8 mouse cellular contexts compared by ENCODE assay signal in the genomic region with DNA sequence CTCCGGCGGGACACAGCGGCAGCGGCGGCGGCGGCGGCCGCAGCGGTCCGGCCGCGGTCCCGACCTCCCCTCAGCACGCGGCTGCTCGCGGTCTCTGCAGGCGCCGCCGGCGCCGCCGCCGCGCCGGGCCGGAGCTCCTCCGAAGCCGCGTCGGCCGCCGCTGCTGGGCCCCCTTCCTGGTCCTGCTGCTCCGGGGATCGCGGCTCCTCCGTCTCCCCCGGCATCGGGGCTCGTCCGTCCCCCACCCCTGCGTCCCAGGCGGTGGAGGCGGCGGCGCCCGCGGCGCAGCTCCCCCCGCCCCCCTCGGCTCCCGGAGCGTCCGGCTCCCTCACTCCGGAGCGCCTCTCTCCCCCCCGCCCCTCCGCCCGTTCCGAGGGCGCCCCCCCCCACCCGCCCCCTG. TPM values are rescaled to one million over a fixed set of nuclear protein-coding genes. Genes with fewer than 3 reads are reported as not detected.
DNase-seq lines count a peak whose midpoint lies in the region; ATAC-seq and TF ChIP-seq lines count a peak whose summit lies in the region.

No protein-coding gene starts in this region.

- no peak for DNase-seq in gastrocnemius, adult 2 months
- DNase-seq in gastrocnemius, adult 18-20 months (ENCODE audit: low spot score): no peak
- no peak for DNase-seq in spleen, adult 2 months (ENCODE audit: low read depth in 1 of 2, low spot score in 2 of 2)
- DNase-seq in spleen, postnatal 4 days (ENCODE audit: low spot score in 2 of 2): no peak
- DNase-seq in frontal cortex, adult 2 months (ENCODE audit: extremely low spot score in 1 of 2, low spot score in 1 of 2): no peak

- H3K4me2 ChIP-seq in limb, embryonic 13.5 days (replicated peaks): peak overlapping the region; percentile 67
- H3K4me2 ChIP-seq in stomach, embryonic 15.5 days: peak overlapping the region; percentile 51

- H3K27ac ChIP-seq in gastrocnemius, adult 2 months: peak overlapping the region; percentile 99
- peak overlapping the region; percentile 98 for H3K27ac ChIP-seq in spleen, adult 2 months (ENCODE audit: insufficient read depth, low read length)
- peak overlapping the region; percentile 100 for H3K27ac ChIP-seq in limb, embryonic 13.5 days
- H3K27ac ChIP-seq in stomach, embryonic 15.5 days: peak overlapping the region; percentile 100

- ATAC-seq in limb, embryonic 13.5 days (ENCODE audit: low FRiP score, low read depth): peak; percentile 18
- ATAC-seq in stomach, embryonic 15.5 days (ENCODE audit: insufficient read depth, low FRiP score, low read depth): no peak
- ATAC-seq in inflammation-experienced regulatory T-cells, adult 6 months: no peak

- peak overlapping the region; percentile 97 for H3K4me3 ChIP-seq in gastrocnemius, adult 2 months
- peak overlapping the region; percentile 95 for H3K4me3 ChIP-seq in spleen, adult 2 months (ENCODE audit: extremely low read depth, insufficient read depth, insufficient read length)
- peak overlapping the region; percentile 92 for H3K4me3 ChIP-seq in limb, embryonic 13.5 days
- H3K4me3 ChIP-seq in stomach, embryonic 15.5 days (replicated peaks): peak overlapping the region; percentile 96

- WGBS in spleen, adult 2 months: under 1% methylated on average over 37 of the region's 63 CpGs
- WGBS in limb, embryonic 13.5 days: under 1% methylated on average over 36 of the region's 63 CpGs
- WGBS in stomach, embryonic 15.5 days: under 1% methylated on average over 39 of the region's 63 CpGs

- TF ChIP-seq CTCF in gastrocnemius, adult 2 months (IDR thresholded peaks at IDR 0.05): no peak
- TF ChIP-seq CTCF in spleen, adult 2 months (IDR thresholded peaks at IDR 0.05; ENCODE audit: extremely low read depth, insufficient read depth, insufficient read length, insufficient replicate concordance): no peak

- no peaks in the 10 kb centered on the region for H3K27me3 ChIP-seq in spleen, adult 2 months (ENCODE audit: control insufficient read depth, insufficient read depth, low read length)
- no peaks in the 10 kb centered on the region for H3K27me3 ChIP-seq in limb, embryonic 13.5 days
- no peaks in the 10 kb centered on the region for H3K27me3 ChIP-seq in stomach, embryonic 15.5 days (replicated peaks)

- no peak for TF ChIP-seq POLR2A in spleen, adult 2 months (IDR thresholded peaks at IDR 0.05; ENCODE audit: low read depth, low read length)

- peak overlapping the region; percentile 98 for H3K9ac ChIP-seq in limb, embryonic 13.5 days
- peak overlapping the region; percentile 97 for H3K9ac ChIP-seq in stomach, embryonic 15.5 days

- no peaks in the 10 kb centered on the region for H3K36me3 ChIP-seq in spleen, adult 2 months (ENCODE audit: control insufficient read depth, insufficient read depth, low read length)
- no peaks in the 10 kb centered on the region for H3K36me3 ChIP-seq in limb, embryonic 13.5 days
- no peaks in the 10 kb centered on the region for H3K36me3 ChIP-seq in stomach, embryonic 15.5 days

- peaks cover 2% of the 10 kb centered on the region for H3K4me1 ChIP-seq in spleen, adult 2 months (ENCODE audit: control insufficient read depth, insufficient read depth, insufficient read length)
- peaks cover 10% of the 10 kb centered on the region; the same call in 1 of the 2 replicates for H3K4me1 ChIP-seq in limb, embryonic 13.5 days
- H3K4me1 ChIP-seq in stomach, embryonic 15.5 days: no peaks in the 10 kb centered on the region

- intact Hi-C loops in gastrocnemius, adult 2 months (cut with DNase I): loop anchor here (5.0 to 10.0 kb wide), 3 partner anchors 73 to 783 kb away; partner anchors contain the start of gene Gm4952

- no peaks in the 10 kb centered on the region for H3K9me3 ChIP-seq in limb, embryonic 13.5 days
- H3K9me3 ChIP-seq in stomach, embryonic 15.5 days: no peaks in the 10 kb centered on the region

RNA-seq across cellular contexts. Expression of gene Zfp91, which starts 0.8 kb away (rescaled TPM):
- 100 to 1,000 TPM; 135 to 138 TPM for total RNA-seq in gastrocnemius, adult 2 months (2021)
- total RNA-seq in gastrocnemius, adult 18-20 months (2021): 100 to 1,000 TPM; 131 to 144 TPM
- polyA plus RNA-seq in spleen, adult 2 months (2012; rRNA removed): 7.2 and 7.5 TPM in 2 replicates
- 13.5 and 13.8 TPM in 2 replicates for polyA plus RNA-seq in limb, embryonic 13.5 days (2015; fragmentation: Nextera tagmentation; extraction: Ambion mirVana)
- 13.9 and 14.5 TPM in 2 replicates for polyA plus RNA-seq in stomach, embryonic 15.5 days (2015; fragmentation: Nextera tagmentation; extraction: Ambion mirVana)
- polyA plus RNA-seq in frontal cortex, adult 2 months (2012; rRNA removed): 46.6 and 50.8 TPM in 2 replicates
- 10 to 100 TPM; 17.7 to 22.3 (median 19.1) TPM for polyA plus RNA-seq in inflammation-experienced regulatory T-cells, adult 6 months (2017; shearing (Covaris generic))

RNA-seq across cellular contexts. Expression of gene Lpxn, which starts 0.9 kb away (rescaled TPM):
- under 1 TPM in 1 of 2 experiments, not detected in 1; 0.17 TPM for total RNA-seq in gastrocnemius, adult 2 months (2021)
- under 1 TPM; 0.25 to 0.38 TPM for total RNA-seq in gastrocnemius, adult 18-20 months (2021)
- polyA plus RNA-seq in spleen, adult 2 months (2012; rRNA removed): 25.1 and 29.6 TPM in 2 replicates
- polyA plus RNA-seq in limb, embryonic 13.5 days (2015; fragmentation: Nextera tagmentation; extraction: Ambion mirVana): 1.3 and 1.7 TPM in 2 replicates
- polyA plus RNA-seq in stomach, embryonic 15.5 days (2015; fragmentation: Nextera tagmentation; extraction: Ambion mirVana): 2.5 and 2.6 TPM in 2 replicates
- polyA plus RNA-seq in frontal cortex, adult 2 months (2012; rRNA removed): 1.8 and 2.5 TPM in 2 replicates
- 100 to 1,000 TPM; 257 to 302 (median 261) TPM for polyA plus RNA-seq in inflammation-experienced regulatory T-cells, adult 6 months (2017; shearing (Covaris generic))

RNA-seq across cellular contexts. Expression of gene Cntf, which starts 29.7 kb away (rescaled TPM):
- total RNA-seq in gastrocnemius, adult 2 months (2021): 1 to 10 TPM; 1.8 to 2.2 TPM
- total RNA-seq in gastrocnemius, adult 18-20 months (2021): 1 to 10 TPM; 1.8 to 2.0 TPM
- 0.40 and 0.82 TPM in 2 replicates for polyA plus RNA-seq in spleen, adult 2 months (2012; rRNA removed)
- polyA plus RNA-seq in limb, embryonic 13.5 days (2015; fragmentation: Nextera tagmentation; extraction: Ambion mirVana): 1.0 and 1.5 TPM in 2 replicates
- 1.2 TPM in 2 replicates for polyA plus RNA-seq in stomach, embryonic 15.5 days (2015; fragmentation: Nextera tagmentation; extraction: Ambion mirVana)
- 3.3 and 3.9 TPM in 2 replicates for polyA plus RNA-seq in frontal cortex, adult 2 months (2012; rRNA removed)
- 1 to 10 TPM; 2.4 to 4.2 (median 3.7) TPM for polyA plus RNA-seq in inflammation-experienced regulatory T-cells, adult 6 months (2017; shearing (Covaris generic))

RNA-seq across cellular contexts. Expression of gene Gm5244, which starts 51.4 kb away (rescaled TPM):
- total RNA-seq in gastrocnemius, adult 2 months (2021): not detected
- total RNA-seq in gastrocnemius, adult 18-20 months (2021): not detected
- polyA plus RNA-seq in spleen, adult 2 months (2012; rRNA removed): 0.18 TPM in 1 of 2 replicates, not detected in the other
- not detected in 2 replicates for polyA plus RNA-seq in limb, embryonic 13.5 days (2015; fragmentation: Nextera tagmentation; extraction: Ambion mirVana)
- not detected in 2 replicates for polyA plus RNA-seq in stomach, embryonic 15.5 days (2015; fragmentation: Nextera tagmentation; extraction: Ambion mirVana)
- polyA plus RNA-seq in frontal cortex, adult 2 months (2012; rRNA removed): not detected in 2 replicates
- polyA plus RNA-seq in inflammation-experienced regulatory T-cells, adult 6 months (2017; shearing (Covaris generic)): under 1 TPM; 0.47 to 0.91 (median 0.54) TPM
